In genomic region chr11:119267241-119267674, GRCm38 (mm10) we compare ENCODE assay signal across 7 mouse cellular contexts. TPM values are rescaled to one million over a fixed set of nuclear protein-coding genes. Genes with fewer than 3 reads are reported as not detected.
DNase-seq lines count a peak whose midpoint lies in the region; ATAC-seq and TF ChIP-seq lines count a peak whose summit lies in the region.

No protein-coding gene starts in this region.

- H3K9me3 ChIP-seq in CH12.LX (replicated peaks; ENCODE audit: low read length) = peaks cover 2% of the 10 kb centered on the region
- H3K9me3 ChIP-seq in MEL (replicated peaks; ENCODE audit: insufficient read depth, low read length) = no peaks in the 10 kb centered on the region
- no peaks in the 10 kb centered on the region for H3K9me3 ChIP-seq in forebrain, embryonic 11.5 days (ENCODE audit: control insufficient read depth, low read length)
- no peaks in the 10 kb centered on the region for H3K9me3 ChIP-seq in hindbrain, embryonic 15.5 days
- no peaks in the 10 kb centered on the region for H3K9me3 ChIP-seq in limb, embryonic 10.5 days (replicated peaks)
- H3K9me3 ChIP-seq in midbrain, embryonic 13.5 days = no peaks in the 10 kb centered on the region

- peak overlapping the region; percentile 51 for H3K4me2 ChIP-seq in CH12.LX (ENCODE audit: insufficient read depth, low read depth, poor library complexity, severe bottlenecking)
- peak overlapping the region; percentile 96; the same call in 1 of the 2 replicates for H3K4me2 ChIP-seq in forebrain, embryonic 11.5 days (ENCODE audit: low read depth, low read length, severe bottlenecking)
- peak overlapping the region; percentile 78 for H3K4me2 ChIP-seq in hindbrain, embryonic 15.5 days
- peak overlapping the region; percentile 89 for H3K4me2 ChIP-seq in midbrain, embryonic 13.5 days (replicated peaks)

- dilution Hi-C loops in CH12.LX (cut with MboI; ENCODE audit: extremely low pct_ligation_motif_present, extremely low pct_unique_long_range_greater_than_20kb, low sequenced_read_pairs) = no loop called here

- DNase-seq in CH12.LX (ENCODE audit: extremely low read depth) = no peak
- no peak for DNase-seq in MEL (ENCODE audit: low read depth, low spot score)
- no peak for DNase-seq in forebrain, embryonic 11.5 days (ENCODE audit: low spot score)
- DNase-seq in limb, embryonic 10.5 days (ENCODE audit: low spot score) = no peak
- no peak for DNase-seq in T-cell, adult 2 months (ENCODE audit: low spot score)

- H3K27me3 ChIP-seq in CH12.LX (replicated peaks) = peaks cover 32% of the 10 kb centered on the region
- no peaks in the 10 kb centered on the region for H3K27me3 ChIP-seq in MEL (ENCODE audit: control insufficient read depth in 1 of 2, insufficient read depth in 2 of 2, low read length in 2 of 2)
- H3K27me3 ChIP-seq in forebrain, embryonic 11.5 days (ENCODE audit: control insufficient read depth, insufficient read depth, low read length) = no peaks in the 10 kb centered on the region
- no peaks in the 10 kb centered on the region for H3K27me3 ChIP-seq in hindbrain, embryonic 15.5 days
- H3K27me3 ChIP-seq in limb, embryonic 10.5 days (ENCODE audit: low read depth, poor library complexity, severe bottlenecking) = no peaks in the 10 kb centered on the region
- H3K27me3 ChIP-seq in midbrain, embryonic 13.5 days = no peaks in the 10 kb centered on the region

- H3K79me2 ChIP-seq in CH12.LX (replicated peaks; ENCODE audit: control insufficient read depth, extremely low read depth, insufficient read depth, poor library complexity, severe bottlenecking) = peaks cover 4% of the 10 kb centered on the region; the same call in 1 of the 2 replicates
- H3K79me2 ChIP-seq in MEL (ENCODE audit: control insufficient read depth, insufficient read depth, low read length, poor library complexity) = peaks cover 6% of the 10 kb centered on the region

- in situ Hi-C loops in CH12.LX (cut with MboI; ENCODE audit: low pct_ligation_motif_present, low pct_unique_long_range_greater_than_20kb, low sequenced_read_pairs) = no loop called here

- H3K4me1 ChIP-seq in CH12.LX (ENCODE audit: control insufficient read depth in 1 of 2, insufficient read depth in 2 of 2) (peaks cover 13 to 32% of the 10 kb centered on the region in 2 experiments), MEL (ENCODE audit: control insufficient read depth in 1 of 2, insufficient read depth in 2 of 2, low read length in 2 of 2) (peaks cover 3 to 20% of the 10 kb centered on the region in 2 experiments)
- H3K4me1 ChIP-seq in forebrain, embryonic 11.5 days (replicated peaks; ENCODE audit: control insufficient read depth, insufficient read depth, low read length) = peaks cover 6% of the 10 kb centered on the region
- peaks cover 34% of the 10 kb centered on the region for H3K4me1 ChIP-seq in hindbrain, embryonic 15.5 days (replicated peaks)
- H3K4me1 ChIP-seq in limb, embryonic 10.5 days = peaks cover 23% of the 10 kb centered on the region
- peaks cover 18% of the 10 kb centered on the region for H3K4me1 ChIP-seq in midbrain, embryonic 13.5 days (replicated peaks)

- no peak overlapping the region for H3K27ac ChIP-seq in CH12.LX (ENCODE audit: insufficient read depth, low read depth)
- H3K27ac ChIP-seq in MEL (ENCODE audit: control insufficient read depth, low read depth, low read length) = no peak overlapping the region
- no peak overlapping the region for H3K27ac ChIP-seq in forebrain, embryonic 11.5 days (ENCODE audit: low read depth, low read length)
- peak overlapping the region; percentile 76 for H3K27ac ChIP-seq in hindbrain, embryonic 15.5 days (replicated peaks)
- H3K27ac ChIP-seq in limb, embryonic 10.5 days = no peak overlapping the region
- 0 out of 2 replicates have a peak overlapping the region, but pooled peaks have one; percentile 11 for H3K27ac ChIP-seq in midbrain, embryonic 13.5 days

- TF ChIP-seq RAD21 in CH12.LX (IDR thresholded peaks at IDR 0.05; ENCODE audit: low read depth, low read length) (no peak), MEL (IDR thresholded peaks at IDR 0.05; ENCODE audit: low read depth, low read length) (no peak)

- no peak for TF ChIP-seq POLR2A in CH12.LX (IDR thresholded peaks at IDR 0.05; ENCODE audit: low read depth, low read length)
- no peak for TF ChIP-seq POLR2A in MEL (IDR thresholded peaks at IDR 0.05; ENCODE audit: control insufficient read depth in 1 of 2, insufficient read depth in 1 of 2, low read depth in 1 of 2, low read length in 2 of 2, poor library complexity in 1 of 2)

- H3K4me3 ChIP-seq in CH12.LX (replicated peaks in 1 of 3; ENCODE audit: low read depth in 2 of 3, low read length in 2 of 3, poor library complexity in 1 of 3) (peak overlapping the region in 1 of 3 experiments; percentile 67), MEL (ENCODE audit: control insufficient read depth in 1 of 2, insufficient read depth in 1 of 2, low read depth in 2 of 2, low read length in 2 of 2) (peak overlapping the region; percentile 28 to 38)
- H3K4me3 ChIP-seq in forebrain, embryonic 11.5 days (ENCODE audit: low read depth, low read length) = peak overlapping the region; percentile 57; the same call in 1 of the 2 replicates
- peak overlapping the region; percentile 57; the same call in 1 of the 2 replicates for H3K4me3 ChIP-seq in hindbrain, embryonic 15.5 days
- H3K4me3 ChIP-seq in limb, embryonic 10.5 days = peak overlapping the region; percentile 69
- H3K4me3 ChIP-seq in midbrain, embryonic 13.5 days (replicated peaks) = no peak overlapping the region

- no peak for TF ChIP-seq CTCF in CH12.LX (conservative IDR thresholded peaks at IDR 0.05 in 1 of 2, IDR thresholded peaks at IDR 0.05 in 1 of 2; ENCODE audit: low read depth in 2 of 2, low read length in 2 of 2)
- no peak for TF ChIP-seq CTCF in MEL (IDR thresholded peaks at IDR 0.05 in 2 of 3, conservative IDR thresholded peaks at IDR 0.05 in 1 of 3; ENCODE audit: control insufficient read depth in 1 of 3, insufficient read depth in 1 of 3, low read depth in 2 of 3, low read length in 3 of 3, poor library complexity in 1 of 3, severe bottlenecking in 1 of 3)

- H3K36me3 ChIP-seq in CH12.LX (replicated peaks in 1 of 2; ENCODE audit: control insufficient read depth in 1 of 2, insufficient read depth in 1 of 2, low read length in 1 of 2) = peaks cover 20 to 31% of the 10 kb centered on the region in 2 experiments
- H3K36me3 ChIP-seq in MEL (ENCODE audit: control insufficient read depth in 1 of 2, insufficient read depth in 2 of 2, low read length in 2 of 2) = peaks cover 0 to 6% of the 10 kb centered on the region in 2 experiments; a peak in 1 of 4 replicates
- no peaks in the 10 kb centered on the region for H3K36me3 ChIP-seq in forebrain, embryonic 11.5 days (ENCODE audit: control insufficient read depth, insufficient read depth, low read length)
- peaks cover 15% of the 10 kb centered on the region; the same call in 1 of the 2 replicates for H3K36me3 ChIP-seq in hindbrain, embryonic 15.5 days
- H3K36me3 ChIP-seq in limb, embryonic 10.5 days = peaks cover 3% of the 10 kb centered on the region; the same call in 1 of the 2 replicates
- peaks cover 34% of the 10 kb centered on the region for H3K36me3 ChIP-seq in midbrain, embryonic 13.5 days

- no peak for TF ChIP-seq EP300 in CH12.LX (IDR thresholded peaks at IDR 0.05; ENCODE audit: low read length)
- no peak for TF ChIP-seq EP300 in MEL (IDR thresholded peaks at IDR 0.05; ENCODE audit: low read depth in 1 of 2, low read length in 2 of 2)

- H3K9ac ChIP-seq in CH12.LX (ENCODE audit: insufficient read depth, low read depth) = 0 out of 2 replicates have a peak overlapping the region, but pooled peaks have one; percentile 13
- H3K9ac ChIP-seq in MEL (ENCODE audit: control insufficient read depth, low read depth, low read length, poor library complexity, severe bottlenecking) = peak overlapping the region; percentile 45
- H3K9ac ChIP-seq in forebrain, embryonic 11.5 days (ENCODE audit: low read length) = peak overlapping the region; percentile 27; the same call in 1 of the 2 replicates
- peak overlapping the region; percentile 72; the same call in 1 of the 2 replicates for H3K9ac ChIP-seq in hindbrain, embryonic 15.5 days
- peak overlapping the region; percentile 33; the same call in 1 of the 2 replicates for H3K9ac ChIP-seq in midbrain, embryonic 13.5 days (replicated peaks)

- WGBS in forebrain, embryonic 11.5 days = 51% methylated on average over 6 of the region's 6 CpGs
- 39% methylated on average over 6 of the region's 6 CpGs for WGBS in hindbrain, embryonic 15.5 days
- WGBS in limb, embryonic 10.5 days = 68% methylated on average over 6 of the region's 6 CpGs
- 39% methylated on average over 6 of the region's 6 CpGs for WGBS in midbrain, embryonic 13.5 days

- no peak; the same call in 1 of the 2 replicates for ATAC-seq in forebrain, embryonic 11.5 days (replicated peaks; ENCODE audit: low FRiP score)
- peak; percentile 68 for ATAC-seq in hindbrain, embryonic 15.5 days (ENCODE audit: low FRiP score, low read depth)
- ATAC-seq in midbrain, embryonic 13.5 days = peak; percentile 13

RNA-seq across cellular contexts. Expression of gene Gaa, which starts 0.4 kb away (rescaled TPM):
- total RNA-seq in CH12.LX (2012; rRNA removed) (80.8 and 105 TPM in 2 replicates), CH12.LX (2014; rRNA removed) (19.6 and 19.8 TPM in 2 replicates), MEL (2012; rRNA removed) (51.4 and 54.1 TPM in 2 replicates)
- polyA plus RNA-seq in CH12.LX (2012; ENCODE audit: insufficient read length, low read depth) (91.0 and 93.2 TPM in 2 replicates), MEL (2012; ENCODE audit: insufficient read depth in 1 of 2, insufficient read length in 2 of 2, low read depth in 1 of 2, low replicate concordance in 2 of 2, missing spikeins in 1 of 2) (10 to 100 TPM in 1 of 2 experiments, not detected in 1; 85.6 TPM)
- polyA plus RNA-seq in forebrain, embryonic 11.5 days (2014; fragmentation: Nextera tagmentation; extraction: Ambion mirVana) = 28.4 and 28.7 TPM in 2 replicates
- 95.1 and 105 TPM in 2 replicates for polyA plus RNA-seq in hindbrain, embryonic 15.5 days (2015; fragmentation: Nextera tagmentation; extraction: Ambion mirVana)
- polyA plus RNA-seq in limb, embryonic 10.5 days (2016; fragmentation: Nextera tagmentation; extraction: Ambion mirVana) = 23.4 and 27.8 TPM in 2 replicates
- 49.9 and 50.7 TPM in 2 replicates for polyA plus RNA-seq in midbrain, embryonic 13.5 days (2015; fragmentation: Nextera tagmentation; extraction: Ambion mirVana)

RNA-seq across cellular contexts. Expression of gene Eif4a3, which starts 32.6 kb away (rescaled TPM):
- total RNA-seq in CH12.LX (2012; rRNA removed) = 402 and 538 TPM in 2 replicates
- total RNA-seq in CH12.LX (2014; rRNA removed) = 400 and 449 TPM in 2 replicates
- polyA plus RNA-seq in CH12.LX (2012; ENCODE audit: insufficient read length, low read depth) = 554 and 605 TPM in 2 replicates
- total RNA-seq in MEL (2012; rRNA removed) = 509 and 608 TPM in 2 replicates
- 100 to 1,000 TPM; 427 to 521 TPM for polyA plus RNA-seq in MEL (2012; ENCODE audit: insufficient read depth in 1 of 2, insufficient read length in 2 of 2, low read depth in 1 of 2, low replicate concordance in 2 of 2, missing spikeins in 1 of 2)
- polyA plus RNA-seq in forebrain, embryonic 11.5 days (2014; fragmentation: Nextera tagmentation; extraction: Ambion mirVana) = 409 and 463 TPM in 2 replicates
- 242 and 250 TPM in 2 replicates for polyA plus RNA-seq in hindbrain, embryonic 15.5 days (2015; fragmentation: Nextera tagmentation; extraction: Ambion mirVana)
- 503 and 564 TPM in 2 replicates for polyA plus RNA-seq in limb, embryonic 10.5 days (2016; fragmentation: Nextera tagmentation; extraction: Ambion mirVana)
- polyA plus RNA-seq in midbrain, embryonic 13.5 days (2015; fragmentation: Nextera tagmentation; extraction: Ambion mirVana) = 317 and 341 TPM in 2 replicates

RNA-seq across cellular contexts. Expression of gene Ccdc40, which starts 38.9 kb away (rescaled TPM):
- total RNA-seq in CH12.LX (2012; rRNA removed) = 0.80 and 1.3 TPM in 2 replicates
- 0.82 and 0.97 TPM in 2 replicates for total RNA-seq in CH12.LX (2014; rRNA removed)
- 1.2 and 1.4 TPM in 2 replicates for polyA plus RNA-seq in CH12.LX (2012; ENCODE audit: insufficient read length, low read depth)
- total RNA-seq in MEL (2012; rRNA removed) = 0.46 and 0.92 TPM in 2 replicates
- 1 to 10 TPM in 1 of 2 experiments, not detected in 1; 1.9 TPM for polyA plus RNA-seq in MEL (2012; ENCODE audit: insufficient read depth in 1 of 2, insufficient read length in 2 of 2, low read depth in 1 of 2, low replicate concordance in 2 of 2, missing spikeins in 1 of 2)
- 19.5 and 22.1 TPM in 2 replicates for polyA plus RNA-seq in forebrain, embryonic 11.5 days (2014; fragmentation: Nextera tagmentation; extraction: Ambion mirVana)
- 14.6 and 15.4 TPM in 2 replicates for polyA plus RNA-seq in hindbrain, embryonic 15.5 days (2015; fragmentation: Nextera tagmentation; extraction: Ambion mirVana)
- 9.8 and 12.8 TPM in 2 replicates for polyA plus RNA-seq in limb, embryonic 10.5 days (2016; fragmentation: Nextera tagmentation; extraction: Ambion mirVana)
- 17.6 and 18.1 TPM in 2 replicates for polyA plus RNA-seq in midbrain, embryonic 13.5 days (2015; fragmentation: Nextera tagmentation; extraction: Ambion mirVana)

RNA-seq across cellular contexts. Expression of gene Tbc1d16, which starts 39.0 kb away (rescaled TPM):
- 9.4 and 15.9 TPM in 2 replicates for total RNA-seq in CH12.LX (2012; rRNA removed)
- 0.65 and 0.79 TPM in 2 replicates for total RNA-seq in CH12.LX (2014; rRNA removed)
- 2.4 and 2.7 TPM in 2 replicates for polyA plus RNA-seq in CH12.LX (2012; ENCODE audit: insufficient read length, low read depth)
- total RNA-seq in MEL (2012; rRNA removed) = 12.0 and 13.6 TPM in 2 replicates
- 10 to 100 TPM in 1 of 2 experiments, not detected in 1; 19.2 TPM for polyA plus RNA-seq in MEL (2012; ENCODE audit: insufficient read depth in 1 of 2, insufficient read length in 2 of 2, low read depth in 1 of 2, low replicate concordance in 2 of 2, missing spikeins in 1 of 2)
- 20.4 and 20.8 TPM in 2 replicates for polyA plus RNA-seq in forebrain, embryonic 11.5 days (2014; fragmentation: Nextera tagmentation; extraction: Ambion mirVana)
- 56.1 and 57.1 TPM in 2 replicates for polyA plus RNA-seq in hindbrain, embryonic 15.5 days (2015; fragmentation: Nextera tagmentation; extraction: Ambion mirVana)
- 19.6 and 20.2 TPM in 2 replicates for polyA plus RNA-seq in limb, embryonic 10.5 days (2016; fragmentation: Nextera tagmentation; extraction: Ambion mirVana)
- 50.0 and 53.1 TPM in 2 replicates for polyA plus RNA-seq in midbrain, embryonic 13.5 days (2015; fragmentation: Nextera tagmentation; extraction: Ambion mirVana)

RNA-seq across cellular contexts. Expression of gene Card14, which starts 40.3 kb away (rescaled TPM):
- 0.63 and 1.1 TPM in 2 replicates for total RNA-seq in CH12.LX (2012; rRNA removed)
- total RNA-seq in CH12.LX (2014; rRNA removed) = not detected in 2 replicates
- polyA plus RNA-seq in CH12.LX (2012; ENCODE audit: insufficient read length, low read depth) = 0.16 TPM in 1 of 2 replicates, not detected in the other
- not detected in 2 replicates for total RNA-seq in MEL (2012; rRNA removed)
- not detected for polyA plus RNA-seq in MEL (2012; ENCODE audit: insufficient read depth in 1 of 2, insufficient read length in 2 of 2, low read depth in 1 of 2, low replicate concordance in 2 of 2, missing spikeins in 1 of 2)
- polyA plus RNA-seq in forebrain, embryonic 11.5 days (2014; fragmentation: Nextera tagmentation; extraction: Ambion mirVana) = 0.15 TPM in 1 of 2 replicates, not detected in the other
- polyA plus RNA-seq in hindbrain, embryonic 15.5 days (2015; fragmentation: Nextera tagmentation; extraction: Ambion mirVana) = 0.36 and 0.58 TPM in 2 replicates
- 0.08 and 0.30 TPM in 2 replicates for polyA plus RNA-seq in limb, embryonic 10.5 days (2016; fragmentation: Nextera tagmentation; extraction: Ambion mirVana)
- polyA plus RNA-seq in midbrain, embryonic 13.5 days (2015; fragmentation: Nextera tagmentation; extraction: Ambion mirVana) = 0.08 and 0.09 TPM in 2 replicates

Comparison
In these comparisons a context has a peak if more than half of its experiments do, and no peak if none do; other contexts are left out.
1. H3K27ac ChIP-seq: peak in hindbrain, embryonic 15.5 days (single experiment) and midbrain, embryonic 13.5 days (single experiment); none in CH12.LX (single experiment), MEL (single experiment), forebrain, embryonic 11.5 days (single experiment) and limb, embryonic 10.5 days (single experiment).
2. H3K9ac ChIP-seq: peak in every context shown above with its lines; median percentile 72 in hindbrain, embryonic 15.5 days; 45 in MEL; 33 in midbrain, embryonic 13.5 days; 27 in forebrain, embryonic 11.5 days; 13 in CH12.LX.
3. Peak in every context shown above with its lines, with median percentiles within 50 percentile points of each other: H3K4me2 ChIP-seq.